Mouse (Mus musculus) adrenal gland, postnatal 25 days (tissue): ENCODE measurements around the gene Pla2g4a. TPM values are rescaled to one million over a fixed set of nuclear protein-coding genes. Genes with fewer than 3 reads are reported as not detected.

Experiments used
- DNase-seq: peaks from one replicate; pipeline ENCODE4 v3.0.0; 2021; ENCODE audit warnings: mixed read lengths
- long read RNA-seq: library from polyadenylated mRNA; stranded (forward); transcript quantifications from one replicate; pipeline ENCODE4 v2.0.0, GENCODE M21; 2021
- total RNA-seq: library from RNA; stranded (reverse); gene quantifications from 2 replicates; pipeline ENCODE4 v1.2.3, GENCODE M21; 2021

Gene Pla2g4a
- 2.8 and 2.9 TPM in 2 replicates for total RNA-seq
- long read RNA-seq, partial matches to known transcripts, result 1 of 3 reads
- long read RNA-seq, other reads (novel, unspliced or antisense), result 0 of 3 reads

DNA sequence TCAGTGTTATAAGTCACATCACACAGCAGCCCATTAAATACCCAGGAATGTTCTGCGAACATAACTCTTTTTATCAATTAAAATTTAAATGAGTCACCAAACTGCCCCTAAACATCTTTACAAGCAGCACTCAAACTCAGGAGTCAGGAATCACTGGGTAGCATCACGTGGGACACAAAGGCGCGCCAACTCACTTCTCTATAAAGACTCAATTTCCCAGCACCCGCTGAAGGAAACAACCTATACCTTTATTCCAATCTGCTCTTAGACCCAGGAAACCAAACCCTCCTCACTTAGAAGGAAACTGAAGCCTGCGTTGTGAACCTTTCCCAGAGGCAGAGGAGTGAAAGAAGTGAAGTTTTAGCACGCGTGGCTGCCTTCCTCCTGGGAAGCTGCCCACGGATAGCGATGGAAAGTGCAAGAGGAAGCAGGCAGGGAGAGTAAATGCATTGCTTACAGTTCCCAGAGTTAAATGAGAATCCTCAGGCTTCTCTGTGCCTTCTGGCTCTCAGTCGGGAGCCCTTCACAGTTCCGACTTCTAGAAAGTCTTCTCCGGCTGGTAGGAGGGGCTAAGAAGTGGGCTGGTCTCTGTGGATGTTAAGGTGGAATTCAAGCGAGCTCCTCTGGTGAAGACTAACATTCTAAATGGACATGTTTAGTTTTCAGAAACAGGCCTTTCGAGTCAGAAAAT lies at the start of gene Pla2g4a:
Pla2g4a (minus strand) TSS at position 557 of the 691 bp plus-strand sequence.
- peak; percentile 10 for DNase-seq

- no peak for DNase-seq
Observed at GRCm38 (mm10) chr1:150010629-150010979, 49.5 kb upstream of the Pla2g4a start.

DNA sequence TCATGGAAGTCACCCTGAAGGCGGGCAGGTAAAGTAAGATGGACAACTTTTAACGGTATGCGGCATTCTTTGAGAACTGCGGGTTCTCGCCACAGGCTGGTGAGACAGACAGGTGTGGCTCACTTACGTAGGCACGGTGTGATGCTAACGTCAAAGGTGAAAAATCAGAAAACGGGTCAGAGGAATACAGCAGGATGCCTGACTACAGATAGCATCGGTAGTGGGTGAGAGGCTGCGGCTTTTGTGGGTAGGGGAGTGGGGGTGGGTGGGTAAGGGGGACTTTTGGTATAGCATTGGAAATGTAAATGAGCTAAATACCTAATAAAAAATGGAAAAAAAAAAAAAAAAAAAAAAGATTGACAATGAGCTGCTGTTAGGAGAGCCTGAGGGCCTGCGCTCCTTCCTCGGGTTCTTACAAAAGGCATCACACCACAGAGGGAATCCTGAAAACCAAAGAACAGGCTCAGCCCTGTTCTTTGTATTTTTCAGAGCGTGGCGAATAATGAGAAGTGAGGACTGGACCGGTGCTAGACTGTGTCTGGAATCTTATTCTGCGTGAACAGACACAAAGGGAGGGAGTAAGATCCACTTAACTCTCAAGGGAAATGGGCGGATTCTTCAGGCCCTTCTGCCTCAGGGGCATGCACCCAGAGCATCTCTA lies 49.0 kb upstream of the Pla2g4a start:
- no peak for DNase-seq

- DNase-seq, result no peak
Observed at GRCm38 (mm10) chr1:150009134-150009533, 48.0 kb upstream of the Pla2g4a start.

- no peak for DNase-seq
Observed at GRCm38 (mm10) chr1:149975626-149976025, 14.5 kb upstream of the Pla2g4a start.

GRCm38 (mm10) chr1:149965826-149966225 lies 4.7 kb upstream of the Pla2g4a start:
- no peak for DNase-seq

DNA sequence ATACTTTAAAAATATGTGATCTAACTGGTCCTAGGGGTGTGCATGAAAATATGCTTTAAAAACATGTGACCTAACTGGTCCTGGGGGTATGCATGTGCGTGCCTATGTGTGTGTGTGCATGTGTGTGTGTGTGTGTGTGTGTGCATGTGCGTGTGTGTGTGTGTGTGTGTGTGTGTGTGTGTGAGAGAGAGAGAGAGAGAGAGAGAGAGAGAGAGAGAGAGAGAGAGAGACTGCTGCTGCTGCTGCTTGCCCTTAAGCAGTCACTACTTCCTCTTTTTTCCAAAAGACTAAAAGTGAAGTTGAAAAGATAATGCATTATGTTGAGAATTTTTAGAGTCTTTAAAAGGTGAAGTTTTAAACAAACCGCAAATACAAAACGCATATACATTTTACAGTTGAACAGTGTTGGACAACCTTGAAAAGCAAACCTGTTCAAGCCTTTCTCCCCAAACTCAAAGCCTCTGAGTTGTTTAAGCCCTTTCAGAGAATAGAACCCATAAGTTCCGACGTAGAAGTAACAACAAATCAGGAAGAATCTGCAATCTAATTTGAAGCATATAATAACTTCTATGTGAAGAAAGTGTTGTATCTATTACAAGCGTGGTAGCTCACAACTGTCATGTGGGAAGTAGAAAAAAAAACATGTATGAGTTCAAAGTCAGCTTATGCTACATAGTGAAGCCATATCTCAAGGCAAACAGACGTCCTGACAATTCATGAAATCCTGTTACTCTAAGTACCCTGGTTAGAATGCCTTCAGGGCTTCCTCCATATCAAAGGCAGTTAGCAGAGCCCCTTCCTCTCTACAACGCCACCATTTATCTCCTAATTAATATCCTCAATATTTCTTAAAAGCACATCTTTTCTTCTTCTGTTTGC lies 574 bp upstream of the Pla2g4a start:
- no peak for DNase-seq

- no peak for DNase-seq
Observed at GRCm38 (mm10) chr1:149960251-149960650, 839 bp downstream of the Pla2g4a start.

DNA sequence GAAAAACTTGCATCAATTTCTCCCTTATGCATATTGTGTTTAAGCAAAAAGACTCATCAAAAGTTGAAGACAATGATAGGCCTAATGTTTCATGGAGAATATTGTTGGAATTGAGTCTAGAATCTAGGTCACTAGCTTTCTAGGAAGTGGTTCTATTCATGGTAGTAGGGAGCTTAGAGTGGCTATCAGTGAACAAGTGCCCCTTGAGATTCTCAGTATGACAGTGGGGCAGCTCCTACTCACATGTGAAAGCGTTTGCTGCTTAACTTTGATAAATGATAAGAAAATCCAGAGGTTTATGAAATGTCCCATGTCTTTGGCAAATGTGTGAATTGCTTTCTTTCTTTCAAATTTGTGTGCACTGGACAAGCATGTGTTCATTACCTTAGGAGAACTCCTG lies 2.0 kb downstream of the Pla2g4a start:
- DNase-seq, result no peak

DNA sequence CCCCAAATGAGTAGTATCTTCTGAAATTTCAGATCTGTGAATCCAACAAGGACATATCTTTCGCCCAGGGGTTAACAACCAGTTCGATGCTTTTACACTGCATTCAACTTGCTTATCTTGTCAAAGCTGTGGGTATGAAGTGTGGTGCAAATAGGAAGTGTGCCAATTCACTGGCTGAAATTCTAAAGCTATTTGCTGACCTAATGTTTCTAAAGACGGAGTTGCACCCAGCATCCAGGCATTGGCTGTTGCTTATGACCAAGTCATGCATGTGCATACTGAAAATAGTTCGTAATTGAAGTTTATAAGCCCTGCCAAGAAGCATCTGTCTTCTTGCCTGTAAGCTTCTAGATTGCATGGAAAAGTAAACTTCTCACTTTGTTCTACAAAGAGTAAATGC lies 5.6 kb downstream of the Pla2g4a start:
- no peak for DNase-seq

GRCm38 (mm10) chr1:149954026-149954425 lies 7.1 kb downstream of the Pla2g4a start:
- DNase-seq, result no peak

DNA sequence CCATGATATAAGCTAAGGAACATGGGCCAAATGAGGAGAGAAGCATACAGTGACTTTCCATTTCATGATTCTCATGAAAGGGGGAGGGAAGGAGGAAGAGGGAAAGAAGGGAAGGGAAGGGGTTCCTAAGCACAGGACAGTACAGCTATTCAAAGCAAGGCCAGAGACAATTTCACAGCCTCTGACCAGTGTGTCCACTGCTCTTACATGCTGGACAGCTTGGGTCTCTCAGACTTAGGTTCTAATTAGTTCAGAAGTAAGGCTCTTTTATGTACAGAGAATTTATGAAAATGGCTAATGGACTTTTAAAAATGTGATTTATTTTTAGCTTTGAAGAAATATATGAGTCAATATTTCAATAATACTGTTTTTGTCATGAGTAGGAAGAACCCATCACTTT lies 9.0 kb downstream of the Pla2g4a start:
- DNase-seq, result no peak

- no peak for DNase-seq
Observed at GRCm38 (mm10) chr1:149950656-149951055, 10.4 kb downstream of the Pla2g4a start.

GRCm38 (mm10) chr1:149950254-149950653 lies 10.8 kb downstream of the Pla2g4a start:
- no peak for DNase-seq

DNA sequence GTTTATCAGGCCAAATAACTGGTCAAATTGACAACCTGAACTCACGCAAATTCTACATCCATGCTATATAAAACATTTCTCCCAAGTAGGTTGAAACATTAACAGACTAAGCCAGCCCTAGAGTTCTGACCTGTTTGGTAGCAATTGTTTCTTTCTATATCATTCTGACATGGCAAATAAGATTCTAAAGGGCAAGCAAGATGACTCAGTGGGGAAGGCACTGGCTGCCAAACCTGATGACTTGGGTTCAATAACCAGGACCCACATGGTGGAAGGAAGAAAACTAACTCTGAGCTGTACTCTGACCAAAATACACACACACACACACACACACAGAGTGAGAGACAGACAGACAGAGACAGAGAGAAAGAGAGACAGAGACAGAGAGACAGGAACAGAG lies 11.8 kb downstream of the Pla2g4a start:
- no peak for DNase-seq

DNA sequence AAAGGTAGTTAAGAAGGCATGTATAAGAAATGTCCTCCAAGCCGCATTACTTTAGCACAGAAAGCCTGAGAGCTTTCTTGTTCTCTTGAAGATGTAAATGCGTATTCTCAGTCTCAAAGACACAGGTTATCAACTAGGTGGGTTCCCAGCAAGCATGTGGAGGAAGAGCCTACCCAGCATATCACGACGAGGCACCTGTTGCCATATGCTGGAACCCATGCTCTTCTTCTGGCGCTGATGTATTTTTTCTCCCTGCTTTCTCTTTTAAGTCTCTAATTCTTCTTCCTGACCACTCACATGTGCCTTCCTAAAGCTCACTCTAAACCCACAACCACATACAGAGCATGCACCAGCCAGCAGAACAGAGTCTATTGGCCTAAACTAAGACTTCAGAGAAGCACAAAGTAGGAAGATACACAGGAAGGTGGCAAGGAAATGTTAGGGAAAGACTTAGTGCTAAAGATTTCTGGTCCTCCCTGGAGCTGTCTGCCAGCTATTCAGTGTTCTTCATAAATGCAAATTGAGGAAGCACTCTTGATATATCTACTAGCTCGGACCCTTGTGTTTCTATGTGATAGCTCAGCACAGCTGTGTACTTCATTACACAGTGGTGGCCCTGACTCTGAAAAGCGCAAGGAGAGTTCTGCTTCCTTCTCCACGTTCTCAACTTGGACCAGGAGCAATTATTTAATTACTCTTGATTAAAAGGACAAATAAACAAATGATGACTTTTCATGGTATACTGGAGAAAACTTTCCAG lies 12.8 kb downstream of the Pla2g4a start:
- no peak for DNase-seq

- DNase-seq, result no peak
Observed at GRCm38 (mm10) chr1:149946993-149947392, 14.1 kb downstream of the Pla2g4a start.

GRCm38 (mm10) chr1:149946432-149946831 lies 14.7 kb downstream of the Pla2g4a start:
- DNase-seq, result no peak

GRCm38 (mm10) chr1:149943611-149944010 lies 17.5 kb downstream of the Pla2g4a start:
- DNase-seq, result no peak

GRCm38 (mm10) chr1:149940301-149940700 lies 20.8 kb downstream of the Pla2g4a start:
- no peak for DNase-seq

DNA sequence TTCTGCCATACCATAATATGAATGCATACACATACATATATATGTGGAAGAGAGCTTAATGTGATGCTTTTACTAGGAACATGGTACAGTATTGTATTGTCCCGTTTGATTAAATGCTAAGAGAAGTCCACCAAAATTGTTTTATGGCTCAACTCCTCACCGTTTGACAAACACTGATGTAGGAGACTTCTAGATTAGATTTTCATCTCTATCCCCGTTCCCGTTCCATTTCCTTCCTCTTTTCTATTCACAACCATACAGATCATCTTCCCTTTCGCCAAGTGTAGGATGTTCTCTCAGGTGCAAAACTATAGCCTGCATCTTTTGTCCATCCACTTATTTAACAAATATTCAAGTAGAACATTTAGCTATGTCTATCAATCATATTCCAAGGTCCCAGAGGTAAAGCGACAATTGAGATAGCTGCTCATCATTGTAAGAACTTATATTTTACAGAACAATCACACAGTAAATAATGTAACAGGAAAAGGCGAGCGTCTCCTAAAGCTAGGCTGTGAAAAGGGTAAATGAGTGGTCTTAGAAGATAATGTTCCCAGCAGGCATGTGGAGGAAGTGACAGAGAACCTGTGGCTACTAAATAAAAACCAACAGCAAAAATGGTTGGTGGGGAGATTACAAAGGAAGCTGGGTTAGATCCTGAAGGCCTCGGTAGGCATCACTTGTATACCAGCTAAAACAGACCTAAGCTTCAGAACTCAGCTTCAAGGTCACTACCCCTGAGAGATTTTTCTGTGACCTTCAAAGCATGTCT lies 21.6 kb downstream of the Pla2g4a start:
- no peak for DNase-seq
